Mouse (Mus musculus) CD8-positive naive resting alpha-beta T cell, adult 2 months (primary cell): Measurements from ENCODE around the gene Pde7b.

Source experiments
- DNase-seq, 2 experiments: peaks; one replicate each; pipeline ENCODE4 v3.0.0; 2022; ENCODE audit warnings: low read depth in 2 of 2, low spot score in 2 of 2

Pde7b gene

GRCm38 (mm10) chr10:20501221-20501620 is 223.7 kb downstream of the Pde7b start:
- no peak for DNase-seq

GRCm38 (mm10) chr10:20495051-20495450 is 229.8 kb downstream of the Pde7b start:
- no peak for DNase-seq

GRCm38 (mm10) chr10:20493826-20494455 is 230.9 kb downstream of the Pde7b start:
- DNase-seq, result no peak

GRCm38 (mm10) chr10:20492216-20492964 is 232.5 kb downstream of the Pde7b start:
- DNase-seq, result no peak

- DNase-seq, result no peak
Measured at GRCm38 (mm10) chr10:20490775-20491174, 234.1 kb downstream of the Pde7b start.

GRCm38 (mm10) chr10:20490281-20490680 is 234.6 kb downstream of the Pde7b start:
- DNase-seq, result no peak

GRCm38 (mm10) chr10:20486461-20487253 is 238.2 kb downstream of the Pde7b start:
- no peak for DNase-seq

GRCm38 (mm10) chr10:20485816-20486215 is 239.1 kb downstream of the Pde7b start:
- DNase-seq, result no peak

- DNase-seq, result no peak
Measured at GRCm38 (mm10) chr10:20479481-20479880, 245.4 kb downstream of the Pde7b start.

GRCm38 (mm10) chr10:20478456-20478855 is 246.4 kb downstream of the Pde7b start:
- DNase-seq, result no peak

- no peak for DNase-seq
Measured at GRCm38 (mm10) chr10:20474831-20475230, 250.0 kb downstream of the Pde7b start.

- no peak for DNase-seq
Measured at GRCm38 (mm10) chr10:20474036-20474435, 250.8 kb downstream of the Pde7b start.

- DNase-seq, result no peak
Measured at GRCm38 (mm10) chr10:20473505-20473904, 251.4 kb downstream of the Pde7b start.

GRCm38 (mm10) chr10:20472007-20472406 is 252.9 kb downstream of the Pde7b start:
- DNase-seq, result no peak

GRCm38 (mm10) chr10:20464631-20465030 is 260.2 kb downstream of the Pde7b start:
- no peak for DNase-seq

GRCm38 (mm10) chr10:20463941-20464340 is 260.9 kb downstream of the Pde7b start:
- DNase-seq, result no peak

GRCm38 (mm10) chr10:20462596-20462995 is 262.3 kb downstream of the Pde7b start:
- no peak for DNase-seq

GRCm38 (mm10) chr10:20459657-20460350 is 265.1 kb downstream of the Pde7b start:
- no peak for DNase-seq

GRCm38 (mm10) chr10:20459160-20459559 is 265.7 kb downstream of the Pde7b start:
- no peak for DNase-seq

GRCm38 (mm10) chr10:20454387-20455065 is 270.4 kb downstream of the Pde7b start:
- DNase-seq, result no peak

GRCm38 (mm10) chr10:20437428-20437827 is 287.4 kb downstream of the Pde7b start:
- DNase-seq, result no peak
